Mouse (Mus musculus): ENCODE data around the gene Pik3r2. TPM values are rescaled to one million over a fixed set of nuclear protein-coding genes. Genes with fewer than 3 reads are reported as not detected.

Gene Pik3r2
- total RNA-seq, 2 experiments from 2014 or later = 6.0 to 18.1 TPM

Other genes starting within 250 kb of the Pik3r2 start
- gene Fkbp8, start 249.0 kb downstream of the Pik3r2 start, total RNA-seq (2015) = 74.6 and 90.4 TPM in 2 replicates
- 114 and 133 TPM in 2 replicates for gene Fkbp8, start 249.0 kb downstream of the Pik3r2 start, total RNA-seq (2017)
- 88.0 and 106 TPM in 2 replicates for gene Kxd1, start 248.8 kb downstream of the Pik3r2 start, total RNA-seq (2015)
- 63.1 and 84.4 TPM in 2 replicates for gene Kxd1, start 248.8 kb downstream of the Pik3r2 start, total RNA-seq (2017)
- gene Ell, start 237.3 kb downstream of the Pik3r2 start, total RNA-seq (2015) = 8.5 and 8.7 TPM in 2 replicates
- gene Ell, start 237.3 kb downstream of the Pik3r2 start, total RNA-seq (2017) = 9.1 and 9.5 TPM in 2 replicates
- gene Isyna1, start 182.3 kb downstream of the Pik3r2 start, total RNA-seq (2015) = 26.1 and 39.0 TPM in 2 replicates
- gene Isyna1, start 182.3 kb downstream of the Pik3r2 start, total RNA-seq (2017) = 42.9 and 45.4 TPM in 2 replicates
- 31.6 and 40.7 TPM in 2 replicates for gene Ssbp4, start 167.8 kb downstream of the Pik3r2 start, total RNA-seq (2015)
- 40.2 and 69.7 TPM in 2 replicates for gene Ssbp4, start 167.8 kb downstream of the Pik3r2 start, total RNA-seq (2017)
- 6.2 and 12.9 TPM in 2 replicates for gene Lrrc25, start 160.6 kb downstream of the Pik3r2 start, total RNA-seq (2015)
- 4.7 and 5.4 TPM in 2 replicates for gene Lrrc25, start 160.6 kb downstream of the Pik3r2 start, total RNA-seq (2017)
- gene Gdf15, start 144.3 kb downstream of the Pik3r2 start, total RNA-seq (2015) = not detected in 2 replicates
- gene Gdf15, start 144.3 kb downstream of the Pik3r2 start, total RNA-seq (2017) = not detected in 2 replicates
- gene Pgpep1, start 116.3 kb downstream of the Pik3r2 start, total RNA-seq (2015) = 11.7 and 11.8 TPM in 2 replicates
- 3.6 and 5.2 TPM in 2 replicates for gene Pgpep1, start 116.3 kb downstream of the Pik3r2 start, total RNA-seq (2017)
- gene Lsm4, start 103.5 kb downstream of the Pik3r2 start, total RNA-seq (2015) = 121 and 125 TPM in 2 replicates
- gene Lsm4, start 103.5 kb downstream of the Pik3r2 start, total RNA-seq (2017) = 214 and 249 TPM in 2 replicates
- 16.1 and 29.1 TPM in 2 replicates for gene Jund, start 77.8 kb downstream of the Pik3r2 start, total RNA-seq (2015)
- 19.8 and 21.0 TPM in 2 replicates for gene Jund, start 77.8 kb downstream of the Pik3r2 start, total RNA-seq (2017)
- gene Iqcn, start 73.3 kb downstream of the Pik3r2 start, total RNA-seq (2015) = 0.07 TPM in 1 of 2 replicates, not detected in the other
- not detected in 2 replicates for gene Iqcn, start 73.3 kb downstream of the Pik3r2 start, total RNA-seq (2017)
- gene Gm3336, start 58.2 kb downstream of the Pik3r2 start, total RNA-seq (2015) = not detected in 2 replicates
- gene Gm3336, start 58.2 kb downstream of the Pik3r2 start, total RNA-seq (2017) = 0.12 TPM in 1 of 2 replicates, not detected in the other
- gene Pde4c, start 53.0 kb downstream of the Pik3r2 start, total RNA-seq (2015) = 0.39 TPM in 1 of 2 replicates, not detected in the other
- not detected in 2 replicates for gene Pde4c, start 53.0 kb downstream of the Pik3r2 start, total RNA-seq (2017)
- 2.6 and 3.6 TPM in 2 replicates for gene Rab3a, start 22.0 kb downstream of the Pik3r2 start, total RNA-seq (2015)
- gene Rab3a, start 22.0 kb downstream of the Pik3r2 start, total RNA-seq (2017) = 2.1 and 6.6 TPM in 2 replicates
- gene Mpv17l2, start 15.8 kb downstream of the Pik3r2 start, total RNA-seq (2015) = 37.4 and 41.4 TPM in 2 replicates
- 10.2 and 10.4 TPM in 2 replicates for gene Mpv17l2, start 15.8 kb downstream of the Pik3r2 start, total RNA-seq (2017)
- 48.7 and 50.0 TPM in 2 replicates for gene Mast3, start 28.3 kb upstream of the Pik3r2 start, total RNA-seq (2015)
- 13.9 and 16.7 TPM in 2 replicates for gene Mast3, start 28.3 kb upstream of the Pik3r2 start, total RNA-seq (2017)
- gene Il12rb1, start 31.7 kb upstream of the Pik3r2 start, total RNA-seq (2015) = 0.07 and 0.64 TPM in 2 replicates
- gene Il12rb1, start 31.7 kb upstream of the Pik3r2 start, total RNA-seq (2017) = 1.0 and 1.7 TPM in 2 replicates
- 6.0 and 8.6 TPM in 2 replicates for gene Arrdc2, start 63.0 kb upstream of the Pik3r2 start, total RNA-seq (2015)
- 4.8 and 8.8 TPM in 2 replicates for gene Arrdc2, start 63.0 kb upstream of the Pik3r2 start, total RNA-seq (2017)
- gene Kcnn1, start 86.5 kb upstream of the Pik3r2 start, total RNA-seq (2015) = 0.12 and 0.42 TPM in 2 replicates
- 0.84 and 0.92 TPM in 2 replicates for gene Kcnn1, start 86.5 kb upstream of the Pik3r2 start, total RNA-seq (2017)
- 27.6 and 37.2 TPM in 2 replicates for gene Ccdc124, start 97.2 kb upstream of the Pik3r2 start, total RNA-seq (2015)
- 33.9 and 37.1 TPM in 2 replicates for gene Ccdc124, start 97.2 kb upstream of the Pik3r2 start, total RNA-seq (2017)
- 0.07 TPM in 1 of 2 replicates, not detected in the other for gene Slc5a5, start 116.0 kb upstream of the Pik3r2 start, total RNA-seq (2015)
- not detected in 2 replicates for gene Slc5a5, start 116.0 kb upstream of the Pik3r2 start, total RNA-seq (2017)
- gene Rpl18a, start 120.7 kb upstream of the Pik3r2 start, total RNA-seq (2015) = 7,432 and 8,014 TPM in 2 replicates
- gene Rpl18a, start 120.7 kb upstream of the Pik3r2 start, total RNA-seq (2017) = 2,240 and 2,571 TPM in 2 replicates
- gene Map1s, start 129.2 kb upstream of the Pik3r2 start, total RNA-seq (2015) = 14.4 and 14.7 TPM in 2 replicates
- 13.2 and 14.4 TPM in 2 replicates for gene Map1s, start 129.2 kb upstream of the Pik3r2 start, total RNA-seq (2017)